Mouse (Mus musculus): ENCODE results near the gene Vmn1r94. TPM values are rescaled to one million over a fixed set of nuclear protein-coding genes. Genes with fewer than 3 reads are reported as not detected.
"Not testable (repeated sequence)": the region's sequence is repeated elsewhere in the genome, so short reads cannot be mapped to it uniquely, and the experiment has no call there.

Vmn1r94 gene
- not detected for total RNA-seq (2021)
- long read RNA-seq, experiment 1, result 0 reads
- long read RNA-seq, experiment 2, result 0 reads

DNA sequence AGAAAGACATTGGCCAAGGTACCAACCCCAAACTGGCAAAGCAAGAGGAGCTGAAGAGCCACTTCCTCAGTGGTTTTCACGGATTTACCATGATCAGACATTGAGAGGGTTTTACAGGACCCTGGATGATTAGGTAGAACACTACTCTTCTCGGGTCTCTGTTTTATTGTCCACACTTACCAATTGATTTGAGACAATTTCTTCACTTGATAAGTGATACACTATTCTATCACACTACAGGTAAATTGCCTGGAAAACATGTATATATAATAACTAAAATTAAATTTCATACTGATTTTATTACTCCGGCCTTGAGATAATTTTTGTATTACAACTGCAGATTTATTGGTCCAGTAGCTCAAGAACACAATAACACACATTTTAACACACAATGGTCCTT lies at the start of gene Vmn1r94:
TSS of gene Vmn1r94 (minus strand) at position 101 of the 400 bp plus-strand sequence.
- DNase-seq, result not testable (repeated sequence)

DNA sequence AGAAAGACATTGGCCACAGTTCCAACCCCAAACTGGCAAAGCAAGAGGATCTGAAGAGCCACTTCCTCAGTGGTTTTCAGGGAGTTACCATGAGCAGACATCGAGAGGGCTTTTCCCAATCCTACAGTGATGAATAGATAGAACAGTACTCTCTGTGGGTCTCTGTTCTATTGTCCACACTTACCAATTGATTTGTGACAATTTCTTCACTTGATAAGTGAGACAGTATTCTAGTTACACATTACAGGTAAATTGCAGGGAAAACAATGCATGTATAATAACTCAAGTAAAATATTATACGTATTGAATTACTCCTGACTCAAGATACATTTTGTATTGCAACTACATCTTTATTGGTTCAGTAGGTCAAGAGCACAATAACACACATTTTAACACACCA lies 37.3 kb upstream of the Vmn1r94 start, which contains the start of gene Gm6164:
TSS of gene Gm6164 (minus strand) at position 101 of the 400 bp plus-strand sequence.
- DNase-seq, result not testable (repeated sequence)

DNA sequence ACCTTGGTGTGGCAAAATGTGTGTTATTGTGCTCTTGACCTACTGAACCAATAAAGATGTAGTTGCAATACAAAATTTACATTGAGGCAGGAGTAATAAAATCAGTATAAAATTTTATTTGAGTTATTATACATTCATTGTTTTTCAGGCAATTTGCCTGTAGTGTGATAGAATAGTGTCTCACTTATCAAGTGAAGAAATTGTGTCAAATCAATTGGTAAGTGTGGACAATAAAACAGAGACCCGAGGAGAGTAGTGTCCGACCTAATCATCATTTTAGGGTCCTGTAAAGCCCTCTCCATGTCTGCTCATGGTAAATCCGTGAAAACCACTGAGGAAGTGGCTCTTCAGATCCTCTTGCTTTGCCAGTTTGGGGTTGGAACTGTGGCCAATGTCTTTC lies 25.2 kb upstream of the Vmn1r94 start, which contains the start of gene Vmn1r95:
TSS of gene Vmn1r95 (plus strand) at position 301 of the 400 bp plus-strand sequence.
- DNase-seq, result not testable (repeated sequence)

DNA sequence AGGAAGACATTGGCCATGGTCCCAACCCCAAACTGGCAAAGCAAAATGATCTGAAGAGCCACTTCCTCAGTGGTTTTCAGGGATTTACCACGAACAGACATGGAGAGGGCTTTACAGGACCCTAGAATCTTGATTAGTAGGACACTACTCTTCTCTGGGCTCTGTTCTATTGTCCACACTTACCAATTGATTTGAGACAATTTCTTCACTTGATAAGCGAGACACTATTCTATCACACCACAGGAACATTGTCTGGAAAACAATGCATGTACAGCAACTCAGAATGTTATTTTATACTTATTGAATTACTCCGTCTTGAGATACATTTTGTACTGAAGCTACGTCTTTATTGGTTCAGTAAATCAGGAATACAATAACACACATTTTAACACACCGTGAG lies 29.2 kb downstream of the Vmn1r94 start, which contains the start of gene Vmn1r93:
TSS of gene Vmn1r93 (minus strand) at position 101 of the 400 bp plus-strand sequence.
- not testable (repeated sequence) for DNase-seq

DNA sequence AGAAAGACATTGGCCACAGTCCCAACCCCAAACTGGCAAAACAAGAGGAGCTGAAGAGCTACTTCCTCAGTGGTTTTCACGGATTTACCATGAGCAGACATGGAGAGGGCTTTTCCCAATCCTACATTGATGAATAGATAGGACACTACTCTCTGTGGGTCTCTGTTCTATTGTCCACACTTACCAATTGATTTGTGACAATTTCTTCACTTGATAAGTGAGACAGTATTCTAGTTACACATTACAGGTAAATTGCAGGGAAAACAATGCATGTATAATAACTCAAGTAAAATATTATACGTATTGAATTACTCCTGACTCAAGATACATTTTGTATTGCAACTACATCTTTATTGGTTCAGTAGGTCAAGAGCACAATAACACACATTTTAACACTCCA lies 45.7 kb downstream of the Vmn1r94 start, which contains the start of gene Gm16442:
TSS of gene Gm16442 (minus strand) at position 101 of the 400 bp plus-strand sequence.
- DNase-seq, result not testable (repeated sequence)

Other genes starting within 250 kb of the Vmn1r94 start
- gene Pvr, start 247.2 kb downstream of the Vmn1r94 start, total RNA-seq (2021), result 10 to 100 TPM; 20.9 to 24.9 TPM
- under 1 TPM; 0.27 TPM for gene Igsf23, start 217.6 kb downstream of the Vmn1r94 start, total RNA-seq (2021)
- gene Ceacam20, start 203.0 kb downstream of the Vmn1r94 start, total RNA-seq (2021), result not detected
- gene Nlrp9b, start 176.9 kb downstream of the Vmn1r94 start, total RNA-seq (2021), result not detected
- gene Vmn1r91, start 68.7 kb downstream of the Vmn1r94 start, total RNA-seq (2021), result not detected
- gene Gm16442, start 45.8 kb downstream of the Vmn1r94 start, total RNA-seq (2021), result not detected
- not detected for gene Vmn1r93, start 29.3 kb downstream of the Vmn1r94 start, total RNA-seq (2021)
- not detected for gene Vmn1r95, start 25.3 kb upstream of the Vmn1r94 start, total RNA-seq (2021)
- not detected for gene Gm6164, start 37.2 kb upstream of the Vmn1r94 start, total RNA-seq (2021)
- not detected for gene Gm4498, start 65.5 kb upstream of the Vmn1r94 start, total RNA-seq (2021)
- gene Gm5890, start 94.5 kb upstream of the Vmn1r94 start, total RNA-seq (2021), result not detected
- not detected for gene Gm4133, start 165.7 kb upstream of the Vmn1r94 start, total RNA-seq (2021)
- gene Gm5728, start 207.0 kb upstream of the Vmn1r94 start, total RNA-seq (2021), result not detected
- gene Vmn1r100, start 249.6 kb upstream of the Vmn1r94 start, total RNA-seq (2021), result not detected